Mouse (Mus musculus): Measurements from ENCODE around the gene Slc22a20.

GRCm38 (mm10) chr19:5923990-5924712 is 61.8 kb downstream of the Slc22a20 start:
- TF ChIP-seq POLR2A (IDR thresholded peaks at IDR 0.05; ENCODE audit: borderline replicate concordance, control insufficient read depth, low read depth, low read length) (no peak), CTCF (IDR thresholded peaks at IDR 0.05; ENCODE audit: control insufficient read depth, insufficient read depth, low read length) (peak; percentile 84)
